Mouse (Mus musculus) small intestine, adult 2 months (tissue): ENCODE measurements around the gene Marcksl1. TPM values are rescaled to one million over a fixed set of nuclear protein-coding genes. Genes with fewer than 3 reads are reported as not detected.
A peak's percentile ranks its signal among the peaks of the same experiment; 100 is the strongest.

ENCODE experiments used
- H3K27ac ChIP-seq: fragments of 200-500 bp; 2 replicates; pipeline ENCODE4 v1.5.1; 2012; ENCODE audit warnings: low read depth, low read length, control low read depth, inconsistent platforms; ENCODE audit not compliant: insufficient read depth
- H3K27me3 ChIP-seq: fragments of 200-500 bp; 2 replicates; pipeline ENCODE4 v1.6.1; 2012; ENCODE audit warnings: mild to moderate bottlenecking, moderate library complexity, low read length, inconsistent platforms; ENCODE audit not compliant: control insufficient read depth, insufficient read depth
- H3K36me3 ChIP-seq: fragments of 200-500 bp; 2 replicates; pipeline ENCODE4 v1.6.1; 2012; ENCODE audit warnings: mild to moderate bottlenecking, low read length, control low read depth, inconsistent platforms; ENCODE audit not compliant: control insufficient read depth, insufficient read depth
- H3K4me1 ChIP-seq: fragments of 200-500 bp; 2 replicates; pipeline ENCODE4 v1.6.1; 2012; ENCODE audit warnings: low read length, inconsistent platforms, mixed read lengths; ENCODE audit not compliant: control insufficient read depth, insufficient read depth, insufficient read length
- H3K4me3 ChIP-seq: fragments of 200-500 bp; 2 replicates; pipeline ENCODE4 v1.5.1; 2012; ENCODE audit warnings: low read depth, mild to moderate bottlenecking, control low read depth, inconsistent platforms, low read length, moderate library complexity
- CTCF ChIP-seq: fragments of 200-500 bp; IDR thresholded peaks from 2 replicates; pipeline ENCODE4 v1.5.1; 2012; ENCODE audit warnings: low read depth, mild to moderate bottlenecking, control low read depth, inconsistent platforms, low read length, moderate library complexity, mixed read lengths; ENCODE audit not compliant: insufficient replicate concordance, insufficient read length; ENCODE audit errors: extremely low read depth
- POLR2A ChIP-seq: fragments of 200-500 bp; IDR thresholded peaks from 2 replicates; pipeline ENCODE4 v1.6.1; 2012; ENCODE audit warnings: low read depth, mild to moderate bottlenecking, control low read depth, inconsistent platforms, low read length, moderate library complexity
- WGBS: fragments of 180-500 bp; shearing (Covaris S2); methylation state at CpG from one replicate; pipeline ENCODE4 v1.1.7; 2018; 5-methylcytosine and 5-hydroxymethylcytosine counted together
- polyA plus RNA-seq: library from polyadenylated mRNA; depleted of rRNA; stranded (reverse); fragments of >200 nt; gene quantifications from 2 replicates; pipeline ENCODE4 v1.2.3, GENCODE M21; 2012; rRNA removed

The Marcksl1 gene
- polyA plus RNA-seq = 7.7 and 37.3 TPM in 2 replicates

- peaks cover 6% of the 10 kb centered on the region for H3K27me3 ChIP-seq
- H3K27ac ChIP-seq = no peak within 1 kb of the TSS
- peaks cover 17% of the 10 kb centered on the region for H3K36me3 ChIP-seq
- 13% methylated on average over 47 of the region's 47 CpGs for WGBS
- TF ChIP-seq POLR2A (peak; percentile 65), CTCF (no peak)
- peak within 1 kb of the TSS; percentile 76 for H3K4me3 ChIP-seq
- H3K4me1 ChIP-seq = peaks cover 14% of the 10 kb centered on the region
Observed at GRCm38 (mm10) chr4:129513086-129513767, at the start of gene Marcksl1. Gene Marcksl1, plus strand, starts transcription at chr4:129513581.

- H3K27me3 ChIP-seq = no peaks in the 10 kb centered on the region
- peak overlapping the region; percentile 35 for H3K27ac ChIP-seq
- H3K4me1 ChIP-seq = peaks cover 11% of the 10 kb centered on the region; the same call in 1 of the 2 replicates
- peaks cover 36% of the 10 kb centered on the region for H3K36me3 ChIP-seq
- H3K4me3 ChIP-seq = no peak overlapping the region
- TF ChIP-seq CTCF (no peak), POLR2A (no peak)
- 64% methylated on average over 4 of the region's 4 CpGs for WGBS
Observed at GRCm38 (mm10) chr4:129464286-129464815, 49.0 kb upstream of the Marcksl1 start.

DNA sequence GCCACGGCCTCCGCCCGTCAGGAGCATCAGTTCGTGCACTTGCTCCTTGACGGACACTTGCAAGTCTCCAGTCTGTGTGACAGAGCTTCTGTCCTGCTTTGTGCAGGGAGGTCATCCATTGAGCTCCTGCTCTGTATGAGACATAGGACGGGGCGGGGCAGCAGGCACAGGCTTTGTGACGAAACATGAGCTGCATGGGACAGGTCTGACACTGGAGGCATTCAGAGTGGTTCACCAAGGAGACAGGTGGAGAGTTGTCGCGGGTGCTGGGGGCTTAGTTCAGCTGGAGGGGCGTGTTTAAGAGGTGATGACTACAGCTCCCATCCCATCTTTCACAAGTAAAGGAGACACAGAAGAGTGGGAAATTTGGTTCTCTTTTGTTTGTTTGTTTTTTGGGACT is 37.3 kb upstream of the Marcksl1 start:
- no peaks in the 10 kb centered on the region for H3K27me3 ChIP-seq
- TF ChIP-seq CTCF = no peak
- H3K36me3 ChIP-seq = peaks cover 69% of the 10 kb centered on the region
- WGBS = 92% methylated on average over 11 of the region's 11 CpGs
- H3K27ac ChIP-seq = no peak overlapping the region
- H3K4me3 ChIP-seq = no peak overlapping the region
- no peaks in the 10 kb centered on the region for H3K4me1 ChIP-seq

- TF ChIP-seq CTCF (no peak), POLR2A (no peak)
- Histone ChIP-seq H3K4me3 (no peak overlapping the region), H3K36me3 (peaks cover 57% of the 10 kb centered on the region), H3K27me3 (no peaks in the 10 kb centered on the region), H3K27ac (no peak overlapping the region), H3K4me1 (no peaks in the 10 kb centered on the region)
- 88% methylated on average over 3 of the region's 3 CpGs for WGBS
Observed at GRCm38 (mm10) chr4:129479863-129480262, 33.5 kb upstream of the Marcksl1 start.

DNA sequence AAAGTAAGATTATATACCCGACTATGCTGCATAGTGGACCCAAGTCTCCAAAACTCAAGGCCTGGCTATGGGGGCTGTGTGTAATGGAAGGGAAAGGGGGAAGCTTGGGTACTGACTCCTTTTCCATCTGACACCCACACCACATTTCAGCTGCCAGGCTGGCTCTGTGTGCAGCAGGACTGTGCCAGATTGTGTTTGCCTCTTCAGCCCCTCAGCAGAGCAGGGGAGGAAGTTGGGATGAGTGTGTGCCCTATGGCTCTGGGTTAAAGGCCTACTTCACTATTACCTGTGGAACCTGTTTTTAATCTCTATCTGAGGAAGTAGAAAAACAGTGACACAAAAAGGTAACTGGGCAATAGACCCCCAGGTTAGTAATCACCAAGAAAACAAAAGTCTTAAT is 32.3 kb upstream of the Marcksl1 start:
- H3K27me3 ChIP-seq = no peaks in the 10 kb centered on the region
- H3K27ac ChIP-seq = no peak overlapping the region
- TF ChIP-seq POLR2A (no peak), CTCF (no peak)
- H3K4me1 ChIP-seq = no peaks in the 10 kb centered on the region
- H3K36me3 ChIP-seq = peaks cover 62% of the 10 kb centered on the region
- 65% methylated on average over 1 of the region's 1 CpGs for WGBS
- no peak overlapping the region for H3K4me3 ChIP-seq

DNA sequence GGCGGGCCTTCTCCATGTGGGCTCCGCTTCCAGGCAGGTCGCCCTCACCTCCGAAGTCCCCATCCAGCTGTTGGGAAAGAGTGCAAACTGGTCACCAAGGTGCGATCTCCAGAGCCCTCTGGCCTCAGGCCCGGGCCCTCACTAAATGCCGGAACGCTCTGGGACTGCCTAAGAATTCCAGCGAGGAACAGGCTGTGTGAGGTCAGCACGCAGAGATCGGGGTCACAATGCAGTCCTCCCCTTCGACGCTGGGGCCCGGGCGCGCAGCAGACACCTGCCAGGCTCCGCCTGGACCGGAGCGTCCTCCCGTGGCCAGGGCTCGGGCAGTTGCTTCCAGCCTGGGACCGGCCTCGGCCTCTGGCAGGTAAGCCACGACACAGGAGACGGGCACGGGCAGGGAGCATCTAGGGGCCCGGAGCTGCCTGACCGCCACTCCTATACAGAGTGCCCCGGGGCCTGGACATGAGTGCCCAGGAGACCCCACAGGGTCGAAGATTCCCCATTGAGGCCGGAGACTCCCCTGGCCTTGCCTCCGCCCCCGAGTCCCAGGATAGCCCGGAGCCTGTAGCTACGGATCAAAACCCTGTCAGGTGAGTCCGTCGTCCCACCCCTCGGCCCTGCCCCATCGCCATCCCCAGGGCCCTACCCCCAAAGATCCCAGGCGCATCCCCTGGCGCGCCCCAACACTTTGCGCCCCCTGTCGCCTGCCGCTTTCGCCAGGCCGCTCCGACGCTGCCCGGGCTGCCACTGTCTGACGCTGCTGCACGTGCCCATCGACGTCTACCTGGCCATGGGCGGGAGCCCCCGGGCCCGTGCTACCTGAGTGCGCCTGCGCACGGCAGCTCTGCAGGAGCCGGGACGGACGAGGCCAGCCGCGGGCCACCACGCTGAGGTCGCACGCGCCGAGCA is 22.2 kb upstream of the Marcksl1 start, which contains the start of the genes Tssk3 and Fam229a:
TSS of gene Tssk3 (minus strand) at position 51 of the 909 bp plus-strand sequence.
TSS of gene Fam229a (plus strand) at position 219 of the 909 bp plus-strand sequence.
- WGBS = 13% methylated on average over 69 of the region's 70 CpGs
- TF ChIP-seq CTCF (no peak), POLR2A (no peak)
- Histone ChIP-seq H3K36me3 (peaks cover 24% of the 10 kb centered on the region), H3K4me3 (peak within 1 kb of the TSS; percentile 42), H3K27me3 (0 out of 2 replicates have a peak, but pooled peaks cover 6% of the 10 kb centered on the region), H3K4me1 (peaks cover 4% of the 10 kb centered on the region), H3K27ac (no peak within 1 kb of the TSS)

- no peak overlapping the region for H3K4me3 ChIP-seq
- H3K27ac ChIP-seq = no peak overlapping the region
- WGBS = 66% methylated on average over 7 of the region's 7 CpGs
- TF ChIP-seq CTCF = no peak
- no peak for TF ChIP-seq POLR2A
- H3K27me3 ChIP-seq = 0 out of 2 replicates have a peak, but pooled peaks cover 6% of the 10 kb centered on the region
- no peaks in the 10 kb centered on the region for H3K36me3 ChIP-seq
- H3K4me1 ChIP-seq = peaks cover 11% of the 10 kb centered on the region
Observed at GRCm38 (mm10) chr4:129494681-129495080, 18.7 kb upstream of the Marcksl1 start.
